Mouse (Mus musculus) megakaryocyte, embryonic 14.5 days (primary cell): ENCODE measurements around the gene Nr1h2. TPM values are rescaled to one million over a fixed set of nuclear protein-coding genes. Genes with fewer than 3 reads are reported as not detected.

Experiments
- H3K27me3 ChIP-seq: replicated peaks from 2 replicates; pipeline ENCODE3; 2012; ENCODE audit warnings: inconsistent platforms
- H3K36me3 ChIP-seq: replicated peaks from 2 replicates; pipeline ENCODE3; 2012; ENCODE audit warnings: low read length, inconsistent platforms, mixed read lengths
- H3K4me1 ChIP-seq: 2 replicates; pipeline ENCODE4 v1.6.1; 2012; ENCODE audit warnings: inconsistent platforms
- H3K4me3 ChIP-seq: replicated peaks from 2 replicates; pipeline ENCODE3; 2012; ENCODE audit warnings: moderate library complexity, mild to moderate bottlenecking, inconsistent platforms
- H3K9me3 ChIP-seq: 2 replicates; pipeline ENCODE4 v1.6.1; 2012; ENCODE audit warnings: inconsistent platforms
- FLI1 ChIP-seq: IDR thresholded peaks from 2 replicates; pipeline ENCODE4 v1.6.1; 2012; ENCODE audit warnings: low read length, inconsistent platforms, mixed read lengths
- GATA1 ChIP-seq: IDR thresholded peaks from 3 replicates; pipeline ENCODE4 v1.6.1; 2012; ENCODE audit warnings: mixed read lengths, low read length, inconsistent platforms, borderline replicate concordance
- polyA plus RNA-seq: library from polyadenylated mRNA; stranded (reverse); fragments of >175 nt; gene quantifications from 2 replicates; pipeline ENCODE4 v1.2.3, GENCODE M21; 2012; ENCODE audit warnings: low replicate concordance; ENCODE audit not compliant: insufficient read depth

The Nr1h2 gene
- polyA plus RNA-seq, 1 experiment, result 269 TPM

GRCm38 (mm10) chr7:44586518-44586917 is 32.8 kb upstream of the Nr1h2 start:
- peak overlapping the region; percentile 71 for H3K4me3 ChIP-seq
- no peak for TF ChIP-seq GATA1
- TF ChIP-seq FLI1, result no peak
- H3K27me3 ChIP-seq, result peaks cover 82% of the 10 kb centered on the region
- peaks cover 6% of the 10 kb centered on the region for H3K36me3 ChIP-seq
- peaks cover 23% of the 10 kb centered on the region for H3K9me3 ChIP-seq
- H3K4me1 ChIP-seq, result peaks cover 67% of the 10 kb centered on the region

GRCm38 (mm10) chr7:44585606-44586005 is 31.9 kb upstream of the Nr1h2 start:
- Histone ChIP-seq H3K9me3 (peaks cover 25% of the 10 kb centered on the region), H3K36me3 (peaks cover 6% of the 10 kb centered on the region), H3K4me1 (peaks cover 61% of the 10 kb centered on the region), H3K27me3 (peaks cover 78% of the 10 kb centered on the region), H3K4me3 (no peak overlapping the region)
- TF ChIP-seq GATA1 (no peak), FLI1 (no peak)

- Histone ChIP-seq H3K9me3 (peaks cover 25% of the 10 kb centered on the region), H3K4me1 (peaks cover 54% of the 10 kb centered on the region), H3K27me3 (peaks cover 71% of the 10 kb centered on the region), H3K4me3 (no peak overlapping the region), H3K36me3 (peaks cover 6% of the 10 kb centered on the region)
- TF ChIP-seq GATA1 (no peak), FLI1 (no peak)
These were observed 31.2 kb upstream of the Nr1h2 start for GRCm38 (mm10) chr7:44584921-44585320.

- Histone ChIP-seq H3K9me3 (peaks cover 25% of the 10 kb centered on the region), H3K36me3 (peaks cover 6% of the 10 kb centered on the region), H3K27me3 (peaks cover 66% of the 10 kb centered on the region), H3K4me3 (no peak overlapping the region), H3K4me1 (peaks cover 48% of the 10 kb centered on the region)
- no peak for TF ChIP-seq GATA1
- TF ChIP-seq FLI1, result no peak
These were observed 30.6 kb upstream of the Nr1h2 start for GRCm38 (mm10) chr7:44584265-44584804.

GRCm38 (mm10) chr7:44583146-44583545 is 29.4 kb upstream of the Nr1h2 start:
- H3K4me3 ChIP-seq, result no peak overlapping the region
- peaks cover 28% of the 10 kb centered on the region for H3K9me3 ChIP-seq
- TF ChIP-seq FLI1 (no peak), GATA1 (no peak)
- peaks cover 6% of the 10 kb centered on the region for H3K36me3 ChIP-seq
- H3K27me3 ChIP-seq, result peaks cover 54% of the 10 kb centered on the region
- H3K4me1 ChIP-seq, result peaks cover 36% of the 10 kb centered on the region

GRCm38 (mm10) chr7:44582709-44583108 is 29.0 kb upstream of the Nr1h2 start:
- H3K9me3 ChIP-seq, result peaks cover 28% of the 10 kb centered on the region
- peaks cover 6% of the 10 kb centered on the region for H3K36me3 ChIP-seq
- peaks cover 32% of the 10 kb centered on the region for H3K4me1 ChIP-seq
- TF ChIP-seq GATA1 (no peak), FLI1 (no peak)
- H3K27me3 ChIP-seq, result peaks cover 49% of the 10 kb centered on the region
- H3K4me3 ChIP-seq, result no peak overlapping the region

- TF ChIP-seq FLI1, result no peak
- TF ChIP-seq GATA1, result no peak
- H3K36me3 ChIP-seq, result peaks cover 6% of the 10 kb centered on the region
- peaks cover 22% of the 10 kb centered on the region for H3K4me1 ChIP-seq
- peaks cover 28% of the 10 kb centered on the region for H3K9me3 ChIP-seq
- no peak overlapping the region for H3K4me3 ChIP-seq
- H3K27me3 ChIP-seq, result peaks cover 42% of the 10 kb centered on the region
These were observed 27.9 kb upstream of the Nr1h2 start for GRCm38 (mm10) chr7:44581637-44582036.

GRCm38 (mm10) chr7:44576333-44576844 is 22.6 kb upstream of the Nr1h2 start:
- H3K4me1 ChIP-seq, result peaks cover 13% of the 10 kb centered on the region
- TF ChIP-seq GATA1 (no peak), FLI1 (no peak)
- H3K9me3 ChIP-seq, result peaks cover 4% of the 10 kb centered on the region; the same call in 1 of the 2 replicates
- H3K4me3 ChIP-seq, result no peak overlapping the region
- no peaks in the 10 kb centered on the region for H3K36me3 ChIP-seq
- H3K27me3 ChIP-seq, result peaks cover 15% of the 10 kb centered on the region

GRCm38 (mm10) chr7:44572956-44573484 is 19.3 kb upstream of the Nr1h2 start:
- no peaks in the 10 kb centered on the region for H3K36me3 ChIP-seq
- TF ChIP-seq FLI1 (no peak), GATA1 (no peak)
- H3K27me3 ChIP-seq, result peaks cover 26% of the 10 kb centered on the region
- H3K4me1 ChIP-seq, result peaks cover 24% of the 10 kb centered on the region
- no peaks in the 10 kb centered on the region; the same call in 1 of the 2 replicates for H3K9me3 ChIP-seq
- H3K4me3 ChIP-seq, result peak overlapping the region; percentile 28

- Histone ChIP-seq H3K4me3 (peak within 1 kb of the TSS; percentile 86), H3K4me1 (peaks cover 24% of the 10 kb centered on the region), H3K36me3 (no peaks in the 10 kb centered on the region), H3K27me3 (peaks cover 24% of the 10 kb centered on the region), H3K9me3 (no peaks in the 10 kb centered on the region; the same call in 1 of the 2 replicates)
- no peak for TF ChIP-seq GATA1
These were observed 18.5 kb upstream of the Nr1h2 start, which contains the start of gene Napsa for GRCm38 (mm10) chr7:44572213-44572701. Gene Napsa, plus strand, starts transcription at chr7:44572380.
